Mouse (Mus musculus) cortical plate, adult 2 months (tissue): ENCODE data around the gene Sorbs2. TPM values are rescaled to one million over a fixed set of nuclear protein-coding genes. Genes with fewer than 3 reads are reported as not detected.
A peak's percentile ranks its signal among the peaks of the same experiment; 100 is the strongest.

Experiments
- H3K27ac ChIP-seq: fragments of 200-500 bp; 2 replicates; pipeline ENCODE4 v1.5.1; 2012; ENCODE audit warnings: low read length, control low read depth, inconsistent platforms; ENCODE audit not compliant: insufficient read depth
- H3K4me1 ChIP-seq: fragments of 200-500 bp; 2 replicates; pipeline ENCODE4 v1.6.1; 2011; ENCODE audit warnings: low read length; ENCODE audit not compliant: control insufficient read depth, insufficient read depth
- H3K4me3 ChIP-seq: fragments of 200-500 bp; 2 replicates; pipeline ENCODE4 v1.5.1; 2011; ENCODE audit warnings: mild to moderate bottlenecking, low read length, control low read depth; ENCODE audit not compliant: insufficient read depth
- CTCF ChIP-seq: fragments of 200-500 bp; IDR thresholded peaks from 2 replicates; pipeline ENCODE4 v1.5.1; 2011; ENCODE audit warnings: mild to moderate bottlenecking, control low read depth, low read length; ENCODE audit not compliant: insufficient read depth; ENCODE audit errors: extremely low read depth
- POLR2A ChIP-seq: fragments of 200-500 bp; IDR thresholded peaks from 2 replicates; pipeline ENCODE4 v1.6.1; 2011; ENCODE audit warnings: mild to moderate bottlenecking, low read length, control low read depth; ENCODE audit not compliant: insufficient read depth; ENCODE audit errors: extremely low read depth
- polyA plus RNA-seq: library from polyadenylated mRNA; depleted of rRNA; stranded (reverse); fragments of >200 nt; gene quantifications from 2 replicates; pipeline ENCODE4 v1.2.3, GENCODE M21; 2012

Gene Sorbs2
- polyA plus RNA-seq, 1 experiment = 136 TPM

DNA sequence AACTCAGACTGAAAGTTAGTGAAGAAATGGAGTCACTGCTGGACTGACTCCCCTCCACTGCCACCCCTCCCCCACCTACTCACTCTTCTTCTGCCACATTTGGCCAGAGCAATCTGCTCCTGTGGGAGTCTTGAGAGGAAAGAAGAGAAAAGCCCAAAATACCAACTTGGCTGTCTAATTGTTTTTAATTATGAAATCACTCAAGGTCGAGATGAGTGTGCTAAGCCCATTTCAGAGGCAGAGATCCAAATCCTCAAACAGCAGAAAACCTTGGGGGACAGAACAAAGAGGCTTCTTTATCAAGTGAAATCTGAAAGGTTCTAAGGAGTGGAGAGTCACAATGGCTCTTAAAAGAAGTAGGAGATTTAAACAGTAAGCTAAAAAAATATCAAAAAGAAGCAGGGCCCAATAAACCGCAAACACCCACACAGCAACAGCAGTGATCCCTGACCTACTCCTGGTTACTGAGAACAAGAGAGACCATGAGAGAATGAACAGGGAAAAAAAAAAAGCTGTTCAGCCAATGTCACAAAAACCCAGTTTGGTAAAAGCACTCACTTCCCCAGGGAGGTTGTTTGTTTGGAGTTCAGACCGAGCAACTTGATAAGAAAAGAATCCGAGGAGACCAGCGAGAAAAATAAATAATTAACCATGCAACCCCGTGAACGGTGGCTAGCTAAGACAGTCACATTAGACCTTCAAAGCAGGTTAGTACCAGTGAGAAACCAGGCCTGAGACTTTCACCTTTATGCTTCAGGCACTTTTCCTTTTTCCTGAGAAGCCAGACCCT lies 103.0 kb downstream of the Sorbs2 start:
- Histone ChIP-seq H3K4me3 (no peak overlapping the region), H3K27ac (no peak overlapping the region), H3K4me1 (peaks cover 6% of the 10 kb centered on the region; the same call in 1 of the 2 replicates)
- TF ChIP-seq CTCF (no peak), POLR2A (no peak)

- Histone ChIP-seq H3K4me1 (peaks cover 6% of the 10 kb centered on the region; the same call in 1 of the 2 replicates), H3K4me3 (no peak overlapping the region), H3K27ac (no peak overlapping the region)
- no peak for TF ChIP-seq POLR2A
- no peak for TF ChIP-seq CTCF
Observed at GRCm38 (mm10) chr8:45611320-45611719, 103.7 kb downstream of the Sorbs2 start.

DNA sequence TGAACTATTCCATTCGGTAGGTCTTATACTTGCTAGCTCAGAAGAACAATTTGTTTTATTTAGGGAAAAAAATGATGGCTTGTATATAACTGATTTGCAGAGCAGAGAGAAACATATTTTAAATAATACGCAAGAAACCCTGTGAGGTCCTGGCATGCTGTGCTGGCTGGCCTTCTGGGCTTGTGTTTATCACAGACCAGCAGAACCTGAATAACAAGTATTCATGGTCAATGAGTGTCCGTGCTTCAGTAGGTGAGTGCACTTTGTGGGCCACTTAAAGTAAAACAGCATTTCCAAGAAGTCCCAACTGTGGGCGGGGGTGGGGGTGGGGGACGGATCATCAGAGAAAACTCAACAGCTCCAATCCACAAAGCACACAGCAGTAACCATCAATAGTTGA lies 107.0 kb downstream of the Sorbs2 start:
- TF ChIP-seq CTCF (no peak), POLR2A (no peak)
- H3K4me3 ChIP-seq = no peak overlapping the region
- H3K4me1 ChIP-seq = peaks cover 6% of the 10 kb centered on the region; the same call in 1 of the 2 replicates
- no peak overlapping the region for H3K27ac ChIP-seq

GRCm38 (mm10) chr8:45615050-45615449 lies 107.5 kb downstream of the Sorbs2 start:
- TF ChIP-seq POLR2A = no peak
- TF ChIP-seq CTCF = no peak
- H3K27ac ChIP-seq = no peak overlapping the region
- H3K4me3 ChIP-seq = no peak overlapping the region
- peaks cover 4% of the 10 kb centered on the region; the same call in 1 of the 2 replicates for H3K4me1 ChIP-seq

- no peak overlapping the region for H3K27ac ChIP-seq
- peaks cover 4% of the 10 kb centered on the region; the same call in 1 of the 2 replicates for H3K4me1 ChIP-seq
- TF ChIP-seq CTCF (no peak), POLR2A (no peak)
- H3K4me3 ChIP-seq = no peak overlapping the region
Observed at GRCm38 (mm10) chr8:45615551-45615950, 108.0 kb downstream of the Sorbs2 start.

- H3K27ac ChIP-seq = no peak overlapping the region
- TF ChIP-seq POLR2A (no peak), CTCF (no peak)
- no peaks in the 10 kb centered on the region for H3K4me1 ChIP-seq
- no peak overlapping the region for H3K4me3 ChIP-seq
Observed at GRCm38 (mm10) chr8:45621576-45622178, 114.1 kb downstream of the Sorbs2 start.

DNA sequence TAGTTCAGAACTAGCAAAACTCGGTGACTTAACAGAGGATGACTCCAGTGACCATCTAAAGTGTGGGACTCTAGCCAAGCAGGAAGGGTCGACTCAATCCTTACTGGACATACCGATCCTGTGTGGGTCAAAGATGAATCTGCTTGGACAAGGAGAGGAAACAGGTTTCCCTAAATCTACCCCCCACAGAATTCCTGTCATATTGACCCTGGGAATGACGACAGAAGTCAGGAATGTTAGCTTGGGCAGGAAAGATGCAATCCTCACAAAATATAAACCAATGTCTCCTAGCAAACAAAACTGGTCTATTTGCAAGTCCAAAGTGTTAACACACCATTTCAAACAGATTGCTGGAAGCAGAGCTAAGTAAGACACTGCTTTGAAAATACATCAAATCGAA lies 118.8 kb downstream of the Sorbs2 start:
- Histone ChIP-seq H3K4me3 (no peak overlapping the region), H3K4me1 (no peaks in the 10 kb centered on the region), H3K27ac (no peak overlapping the region)
- TF ChIP-seq CTCF (no peak), POLR2A (no peak)

DNA sequence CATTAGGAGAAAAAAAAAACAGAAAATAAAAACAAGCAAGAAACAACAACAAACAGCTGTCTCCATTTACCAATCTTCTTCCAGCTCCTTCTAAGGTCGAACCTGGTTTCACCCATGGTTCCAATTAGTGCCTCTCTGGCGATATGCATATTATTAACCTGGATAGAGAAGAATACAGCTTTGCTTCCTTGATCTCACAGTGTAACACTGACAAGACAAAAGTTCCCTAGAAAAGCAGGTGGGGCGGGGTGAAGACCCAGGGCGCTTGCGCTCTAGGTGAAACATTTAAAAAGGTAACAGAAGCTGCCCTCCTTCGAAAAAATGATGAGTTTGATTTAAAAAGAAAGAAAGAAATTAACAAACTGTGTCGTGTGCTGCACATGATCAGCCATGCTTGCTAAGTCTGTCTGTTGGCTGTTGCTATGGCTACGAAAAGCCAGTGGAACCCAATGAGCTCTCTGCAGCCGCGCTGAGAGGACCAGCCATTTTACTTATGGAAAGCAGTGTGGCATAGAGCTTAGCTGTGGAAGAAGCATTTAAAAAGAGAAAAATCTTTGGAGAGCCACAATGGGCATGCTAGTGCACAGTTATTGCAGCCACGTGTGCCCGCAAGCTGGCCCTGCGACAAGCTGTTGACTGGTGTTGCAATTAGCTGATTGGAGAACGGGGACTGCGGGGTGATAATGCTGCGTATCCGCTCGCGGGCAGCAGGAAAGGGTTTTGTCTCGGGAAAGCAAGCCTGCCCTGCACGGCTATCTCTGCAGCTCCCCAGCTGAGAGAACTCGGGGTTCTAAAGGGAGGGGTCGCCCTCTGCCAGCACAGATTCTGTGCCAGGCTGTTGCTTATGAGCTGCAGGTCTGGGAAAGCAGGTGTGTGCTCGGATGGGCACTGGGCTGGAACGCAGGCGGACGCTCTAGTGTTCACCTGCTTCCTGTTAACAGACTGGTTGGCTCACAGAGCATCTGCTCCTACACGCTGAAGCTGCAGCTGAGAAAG lies 120.0 kb downstream of the Sorbs2 start:
- Histone ChIP-seq H3K4me3 (peak overlapping the region; percentile 80), H3K4me1 (no peaks in the 10 kb centered on the region), H3K27ac (peak overlapping the region; percentile 26)
- no peak for TF ChIP-seq CTCF
- peak; percentile 87 for TF ChIP-seq POLR2A

DNA sequence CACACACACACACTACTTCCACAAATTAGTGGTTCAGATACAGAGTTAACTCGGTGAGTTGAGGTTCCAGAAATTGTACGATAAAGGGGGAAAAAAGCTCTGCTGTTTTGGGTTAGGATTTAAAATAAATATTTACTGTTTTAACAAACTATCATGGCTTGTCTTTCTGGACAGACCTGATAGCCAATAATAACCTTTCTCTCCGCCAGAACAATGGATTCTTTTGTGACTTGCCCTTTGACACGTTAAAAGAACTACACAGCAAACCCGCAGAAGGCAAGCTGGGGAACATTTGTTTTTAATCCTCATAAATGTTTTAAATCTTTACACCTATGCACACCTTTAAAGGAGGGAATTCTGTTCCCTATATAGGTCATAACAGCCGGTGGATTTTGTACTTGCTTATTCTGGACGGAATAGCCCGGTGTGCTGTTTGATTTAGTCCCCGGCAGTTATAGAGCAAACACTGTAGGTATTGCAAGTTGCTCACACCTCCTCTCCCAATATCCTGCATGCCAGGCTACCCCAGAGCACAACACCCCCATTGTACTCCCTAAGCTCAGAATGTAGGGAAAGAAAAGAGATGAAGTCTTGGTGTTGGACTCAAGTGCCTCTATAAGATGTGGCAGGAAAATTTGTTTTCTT lies 121.0 kb downstream of the Sorbs2 start:
- Histone ChIP-seq H3K4me1 (peaks cover 2% of the 10 kb centered on the region; the same call in 1 of the 2 replicates), H3K4me3 (peak overlapping the region; percentile 80), H3K27ac (0 out of 2 replicates have a peak overlapping the region, but pooled peaks have one; percentile 21)
- TF ChIP-seq CTCF (no peak), POLR2A (no peak)
